Mouse (Mus musculus) large intestine, adult 2 months (tissue): ENCODE measurements around the gene Mgat1. TPM values are rescaled to one million over a fixed set of nuclear protein-coding genes. Genes with fewer than 3 reads are reported as not detected.
"Not testable (repeated sequence)": the region's sequence is repeated elsewhere in the genome, so short reads cannot be mapped to it uniquely, and the experiment has no call there.

Experiments
- DNase-seq: peaks from one replicate; pipeline ENCODE4 v3.0.0-alpha.2; 2012; ENCODE audit warnings: low read depth, low spot score
- WGBS: fragments of 180-500 bp; shearing (Covaris S2); methylation state at CpG from one replicate; pipeline ENCODE4 v1.1.7; 2018; 5-methylcytosine and 5-hydroxymethylcytosine counted together
- polyA plus RNA-seq: library from polyadenylated mRNA; depleted of rRNA; stranded (reverse); fragments of >200 nt; gene quantifications from 2 replicates; pipeline ENCODE4 v1.2.3, GENCODE M21; 2012

Mgat1 gene
- polyA plus RNA-seq, 1 experiment: 120 TPM

DNA sequence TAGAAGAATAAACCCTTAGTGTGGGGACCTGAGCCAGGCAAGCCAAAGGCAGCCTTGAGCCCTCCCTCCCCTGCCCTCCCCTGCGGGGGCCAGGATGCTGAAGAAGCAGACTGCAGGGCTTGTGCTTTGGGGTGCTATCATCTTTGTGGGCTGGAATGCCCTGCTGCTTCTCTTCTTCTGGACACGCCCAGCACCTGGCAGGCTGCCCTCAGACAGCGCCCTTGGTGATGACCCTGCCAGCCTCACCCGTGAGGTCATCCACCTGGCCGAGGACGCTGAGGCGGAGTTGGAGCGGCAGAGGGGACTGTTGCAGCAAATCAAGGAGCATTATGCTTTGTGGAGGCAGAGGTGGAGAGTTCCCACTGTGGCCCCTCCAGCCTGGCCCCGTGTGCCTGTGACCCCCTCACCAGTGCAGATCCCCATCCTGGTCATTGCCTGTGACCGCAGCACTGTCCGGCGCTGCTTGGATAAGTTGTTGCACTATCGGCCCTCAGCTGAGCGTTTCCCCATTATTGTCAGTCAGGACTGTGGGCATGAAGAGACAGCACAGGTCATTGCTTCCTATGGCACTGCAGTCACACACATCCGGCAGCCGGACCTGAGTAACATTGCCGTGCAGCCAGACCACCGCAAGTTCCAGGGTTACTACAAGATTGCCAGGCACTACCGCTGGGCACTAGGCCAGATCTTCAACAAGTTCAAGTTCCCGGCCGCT lies 16.8 kb downstream of the Mgat1 start:
- DNase-seq: no peak
- WGBS: 68% methylated on average over 21 of the region's 21 CpGs

DNA sequence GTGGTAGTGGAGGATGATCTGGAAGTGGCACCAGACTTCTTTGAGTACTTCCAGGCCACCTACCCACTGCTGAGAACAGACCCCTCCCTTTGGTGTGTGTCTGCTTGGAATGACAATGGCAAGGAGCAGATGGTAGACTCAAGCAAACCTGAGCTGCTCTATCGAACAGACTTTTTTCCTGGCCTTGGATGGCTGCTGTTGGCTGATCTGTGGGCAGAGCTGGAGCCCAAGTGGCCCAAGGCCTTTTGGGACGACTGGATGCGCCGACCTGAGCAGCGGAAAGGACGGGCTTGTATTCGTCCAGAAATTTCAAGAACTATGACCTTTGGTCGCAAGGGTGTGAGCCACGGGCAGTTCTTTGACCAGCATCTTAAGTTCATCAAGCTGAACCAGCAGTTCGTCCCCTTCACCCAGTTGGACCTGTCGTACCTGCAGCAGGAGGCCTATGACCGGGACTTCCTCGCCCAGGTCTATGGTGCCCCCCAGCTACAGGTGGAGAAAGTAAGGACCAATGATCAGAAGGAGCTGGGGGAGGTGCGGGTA lies 17.4 kb downstream of the Mgat1 start:
- WGBS: 79% methylated on average over 14 of the region's 14 CpGs

DNA sequence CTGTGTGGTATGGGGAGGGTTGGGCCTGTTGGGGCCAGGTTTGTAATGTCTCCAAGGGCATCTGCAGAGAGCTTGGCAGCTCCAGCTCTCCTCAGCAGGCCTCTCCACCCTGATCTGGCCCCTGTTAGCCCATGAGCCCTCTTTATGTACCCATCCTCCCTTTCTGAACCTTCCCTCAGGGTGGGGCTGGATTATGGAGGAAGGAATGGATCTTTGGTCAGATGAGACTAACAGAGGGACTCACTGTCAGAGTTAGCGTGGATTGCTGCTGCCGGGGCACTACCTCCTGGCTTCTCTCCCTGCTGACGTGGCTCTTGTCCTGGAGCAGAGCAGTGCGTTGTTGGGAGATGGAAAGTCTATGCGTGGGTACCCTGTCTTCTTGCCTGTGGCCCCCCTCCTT lies 18.3 kb downstream of the Mgat1 start:
- 68% methylated on average over 5 of the region's 5 CpGs for WGBS
- DNase-seq: no peak

More for the DNA sequence above, 17.4 kb downstream of the Mgat1 start:
- DNase-seq: no peak

DNA sequence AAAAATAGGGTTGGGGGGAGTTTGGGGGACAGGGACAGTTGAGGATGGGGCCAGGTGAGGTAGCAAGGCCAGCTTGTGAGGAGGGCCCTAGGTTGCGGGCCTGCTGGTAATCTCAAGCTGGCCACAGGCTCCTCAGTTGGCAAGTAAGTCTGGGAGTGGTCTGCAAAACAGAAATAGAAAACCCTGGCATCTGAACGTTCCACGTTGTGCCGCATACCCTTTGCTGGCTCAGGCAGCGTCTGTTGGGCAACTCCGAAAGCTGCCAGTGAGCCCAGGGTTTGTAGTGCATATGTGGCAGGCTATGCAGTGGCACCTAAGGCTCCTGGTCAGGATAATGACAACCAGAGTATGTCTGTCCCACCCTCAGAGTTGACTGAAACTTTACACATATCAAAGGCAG lies 19.2 kb downstream of the Mgat1 start:
- WGBS: 86% methylated on average over 6 of the region's 6 CpGs
- no peak for DNase-seq

DNA sequence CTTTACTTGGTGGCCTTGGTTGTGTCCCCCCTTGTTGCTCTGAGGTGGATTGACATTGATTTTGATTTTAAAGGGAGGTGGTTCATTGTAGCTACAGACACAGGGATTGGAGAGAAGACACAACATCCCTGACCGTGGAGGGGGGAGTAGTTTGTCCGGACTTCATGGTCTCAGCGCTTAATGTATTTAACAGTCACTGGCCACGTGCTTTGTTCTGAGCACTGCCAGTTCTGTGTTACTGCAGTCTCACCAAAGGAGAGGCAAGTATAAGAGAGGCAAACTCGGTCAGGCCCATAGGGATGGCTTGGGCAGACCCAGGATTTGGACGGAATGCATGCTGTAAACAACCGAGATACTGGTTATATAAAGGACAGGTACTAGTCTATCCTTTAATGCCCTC lies 20.1 kb downstream of the Mgat1 start:
- WGBS: 79% methylated on average over 7 of the region's 7 CpGs
- DNase-seq: no peak

DNA sequence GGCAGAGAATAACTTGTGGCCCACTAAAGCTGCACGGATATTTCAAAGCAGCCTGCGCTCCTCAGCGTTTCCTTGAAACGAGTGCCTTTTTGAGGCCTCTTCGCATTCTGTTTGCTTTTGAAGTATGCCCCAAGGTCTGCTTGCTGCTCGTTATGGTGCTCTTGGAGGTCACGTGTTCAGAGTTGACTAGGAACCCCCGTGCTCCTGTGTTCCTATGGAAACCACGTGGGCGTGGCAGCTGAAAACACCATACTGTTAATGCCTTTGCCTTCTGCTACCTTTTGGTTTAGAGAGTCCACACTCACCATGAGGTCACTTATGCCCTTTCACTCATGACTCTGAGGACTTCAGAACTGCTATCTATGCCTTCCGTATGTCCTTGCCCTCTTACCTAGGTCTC lies 20.6 kb downstream of the Mgat1 start:
- DNase-seq: no peak
- 47% methylated on average over 11 of the region's 11 CpGs for WGBS

DNA sequence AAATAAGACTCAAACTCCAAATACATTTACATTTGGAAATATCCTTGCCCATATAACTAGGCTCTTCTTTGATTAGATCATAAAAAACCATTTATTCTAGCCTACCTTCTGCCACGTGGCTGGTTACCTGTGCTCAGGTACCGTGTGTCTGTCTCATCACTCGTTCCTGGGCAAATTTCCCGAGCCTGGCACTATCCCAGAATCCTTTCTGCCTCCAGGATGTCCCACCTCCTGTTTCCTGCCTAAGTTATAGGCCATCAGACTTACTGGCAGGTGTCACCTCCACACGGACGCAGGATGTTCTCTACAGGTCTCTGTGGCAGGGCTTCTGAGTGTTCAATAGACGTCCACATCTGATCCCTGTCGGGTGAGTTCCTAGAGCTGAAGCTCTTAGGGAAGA lies 21.1 kb downstream of the Mgat1 start:
- WGBS: 73% methylated on average over 8 of the region's 8 CpGs
- DNase-seq: no peak

DNA sequence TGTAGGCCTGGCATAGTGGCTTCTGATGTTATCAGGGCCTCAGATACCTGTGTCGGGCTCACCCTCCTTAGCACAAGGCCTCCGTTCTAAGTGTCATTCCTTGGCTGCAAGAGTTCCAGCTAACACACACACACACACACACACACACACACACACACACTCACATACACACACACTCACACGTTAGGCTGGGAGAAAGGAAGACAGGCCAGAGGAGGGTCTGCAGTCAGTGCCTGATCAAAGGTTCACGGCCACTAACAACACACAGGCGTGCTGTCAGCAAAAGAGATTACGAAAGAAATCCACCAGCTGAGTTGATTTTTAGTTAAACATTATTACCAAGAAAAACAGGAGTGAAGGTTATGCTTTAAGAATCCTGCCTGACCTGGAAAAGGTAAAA lies 22.7 kb downstream of the Mgat1 start:
- no peak for DNase-seq
- WGBS: 43% methylated on average over 6 of the region's 6 CpGs

DNA sequence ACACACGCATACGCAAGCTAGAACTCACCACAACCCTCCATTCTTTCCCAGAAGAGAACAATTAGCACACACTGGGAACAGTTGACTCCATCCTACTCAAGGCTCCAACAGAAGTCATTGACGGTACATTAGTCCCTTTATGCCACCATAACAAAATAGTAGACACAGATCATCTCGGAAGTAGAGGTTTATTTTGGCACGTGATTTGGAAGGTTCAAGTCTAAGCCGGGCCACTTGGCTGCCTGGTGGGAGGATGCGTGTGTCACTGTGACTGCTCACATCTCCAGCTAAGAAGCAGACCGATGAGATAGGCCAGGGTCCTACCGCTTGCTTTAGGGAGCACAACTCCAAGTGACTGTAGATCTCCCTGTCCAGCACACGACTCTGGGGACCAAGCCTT lies 23.3 kb downstream of the Mgat1 start:
- DNase-seq: no peak

DNA sequence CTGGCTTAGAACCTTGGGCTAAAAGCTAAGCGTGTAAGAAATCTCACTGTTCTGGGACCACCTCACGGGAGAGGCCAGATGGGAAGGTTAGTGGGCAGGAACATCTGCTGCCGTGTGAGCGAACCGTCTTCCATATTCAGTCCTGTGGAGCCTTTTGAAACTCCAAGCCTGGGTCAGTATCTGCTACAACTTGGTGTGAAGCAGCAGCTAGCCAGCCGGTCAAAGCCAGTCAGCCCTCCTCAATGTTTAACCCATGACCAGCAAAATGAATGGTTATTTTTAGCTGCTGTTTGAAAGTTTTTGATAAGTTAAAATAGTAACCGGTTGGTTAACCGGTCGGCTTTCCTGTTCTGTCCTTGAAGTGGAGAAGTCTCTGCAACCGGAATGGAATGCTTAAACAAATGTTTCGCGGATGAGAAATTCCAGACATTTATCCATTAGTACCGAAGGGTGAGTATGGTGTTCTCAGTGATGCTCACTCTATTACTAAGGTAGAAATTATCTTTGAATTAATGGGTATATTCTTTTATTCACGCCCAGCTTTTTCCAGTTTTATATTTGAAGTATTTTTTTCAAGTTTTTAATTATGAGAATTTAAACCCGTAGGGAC lies 24.1 kb downstream of the Mgat1 start:
- 71% methylated on average over 15 of the region's 15 CpGs for WGBS
- DNase-seq: no peak

More for the DNA sequence above, 23.3 kb downstream of the Mgat1 start:
- 74% methylated on average over 10 of the region's 10 CpGs for WGBS

DNA sequence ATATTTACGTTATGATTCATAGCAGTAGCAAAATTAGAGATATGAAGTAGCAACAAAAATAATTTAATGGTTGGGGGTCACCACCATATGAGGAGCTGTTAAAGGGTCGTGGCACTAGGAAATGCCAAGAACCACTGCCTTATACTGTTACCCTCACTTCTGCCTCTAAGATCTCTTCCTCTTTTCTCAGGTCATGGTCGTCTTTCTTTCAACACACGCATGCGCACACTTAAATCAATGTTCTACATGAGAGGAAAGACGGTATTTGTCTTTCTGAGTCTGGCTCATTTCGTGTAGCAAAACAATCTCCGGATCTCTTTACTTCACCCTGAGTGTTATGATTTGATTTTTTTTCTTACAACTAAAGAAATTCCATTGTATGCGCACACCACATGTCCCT lies 25.8 kb downstream of the Mgat1 start:
- DNase-seq: no peak
- WGBS: 90% methylated on average over 9 of the region's 9 CpGs

DNA sequence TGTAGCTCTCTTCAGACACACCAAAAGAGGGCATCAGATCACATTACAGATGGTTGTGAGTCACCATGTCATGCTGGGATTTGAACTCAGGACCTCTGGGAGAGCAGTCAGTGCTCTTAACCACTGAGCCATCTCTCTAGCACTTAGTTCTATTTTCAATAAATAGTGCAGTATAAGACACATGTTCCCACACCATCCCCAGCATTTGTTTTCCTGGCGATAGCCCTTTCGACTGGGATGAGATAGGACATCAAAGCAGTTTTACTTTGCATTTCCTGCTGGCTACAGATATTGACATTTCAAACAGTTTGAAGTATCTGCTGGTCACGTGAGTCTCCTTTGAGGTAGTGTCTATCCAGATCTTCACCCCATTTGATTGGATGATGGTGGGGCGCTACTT lies 26.4 kb downstream of the Mgat1 start:
- WGBS: 94% methylated on average over 4 of the region's 4 CpGs
- DNase-seq: no peak

DNA sequence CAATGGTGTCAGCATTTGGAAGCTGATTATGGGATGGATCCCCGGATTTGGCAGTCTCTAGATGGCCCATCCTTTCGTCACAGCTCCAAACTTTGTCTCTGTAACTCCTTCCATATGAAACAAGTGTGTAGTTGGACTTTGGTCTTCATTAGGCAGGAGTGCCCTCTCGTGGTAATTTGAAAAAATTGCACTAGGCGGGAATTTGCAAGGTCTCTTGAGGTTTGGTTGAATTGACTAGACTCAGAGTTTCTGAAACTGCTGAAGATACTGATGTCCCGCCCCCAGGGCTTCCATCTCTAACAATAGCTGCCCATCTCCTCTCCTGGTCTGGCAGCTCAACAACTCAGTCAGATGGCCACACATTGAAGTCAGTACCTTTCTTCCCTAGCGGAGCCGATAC lies 27.3 kb downstream of the Mgat1 start:
- 32% methylated on average over 7 of the region's 7 CpGs for WGBS
- no peak for DNase-seq

DNA sequence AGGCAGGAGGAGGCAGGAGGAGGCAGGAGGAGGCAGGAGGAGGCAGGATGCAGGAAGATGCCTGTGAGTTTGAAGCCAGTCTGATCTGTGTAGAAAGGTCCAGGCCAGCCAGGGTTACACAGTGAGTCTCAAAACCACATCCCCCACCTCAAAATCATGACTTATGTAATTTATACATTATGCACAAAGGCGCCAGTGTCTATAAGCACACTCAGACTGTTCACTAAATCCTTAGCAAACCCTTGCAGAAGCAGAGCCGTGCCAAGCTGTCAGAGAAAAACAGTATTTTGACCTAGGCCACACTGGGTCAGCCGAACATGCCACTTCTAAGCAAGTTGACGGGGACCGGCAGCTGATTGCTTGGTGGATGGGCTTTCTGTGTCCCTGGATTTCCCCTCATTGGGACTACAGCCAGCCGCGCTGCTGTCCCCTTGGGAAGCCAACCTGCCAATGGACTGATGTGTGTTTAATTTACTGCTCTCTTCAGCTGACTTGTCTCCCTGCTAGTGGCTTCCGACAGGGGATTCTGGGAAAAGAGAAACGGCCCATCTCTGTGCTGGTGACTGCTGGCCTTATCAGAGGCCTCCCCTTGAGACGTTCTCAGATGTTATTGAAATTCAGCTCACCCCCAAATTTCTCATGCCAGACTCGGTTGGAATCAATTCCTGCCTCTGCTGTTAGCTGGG lies 30.0 kb downstream of the Mgat1 start:
- WGBS: 75% methylated on average over 11 of the region's 11 CpGs
- DNase-seq: no peak

DNA sequence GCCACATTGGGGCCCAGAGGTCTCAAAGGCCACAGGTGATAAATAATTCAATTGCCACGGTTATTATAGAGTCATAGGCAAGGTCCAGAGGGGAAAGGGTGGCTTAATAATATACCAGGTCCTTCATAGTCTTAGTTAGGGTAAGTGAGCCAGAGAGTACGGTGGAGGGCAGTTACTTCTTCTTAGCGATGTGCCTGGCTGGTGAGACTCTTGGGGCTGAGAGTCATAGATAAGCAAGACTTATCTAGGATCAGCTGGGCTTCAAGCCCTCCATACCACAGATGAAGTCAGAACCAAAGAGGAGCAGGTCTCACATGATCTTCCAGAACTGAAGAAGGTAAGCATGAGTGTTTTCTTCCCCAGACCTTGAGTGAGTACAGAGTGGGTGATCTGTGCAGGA lies 34.2 kb downstream of the Mgat1 start, which contains the start of gene Olfr1393:
Gene Olfr1393, plus strand, starts transcription at position 83 of the 400 bp plus-strand sequence.
- 70% methylated on average over 3 of the region's 3 CpGs for WGBS
- no peak for DNase-seq

DNA sequence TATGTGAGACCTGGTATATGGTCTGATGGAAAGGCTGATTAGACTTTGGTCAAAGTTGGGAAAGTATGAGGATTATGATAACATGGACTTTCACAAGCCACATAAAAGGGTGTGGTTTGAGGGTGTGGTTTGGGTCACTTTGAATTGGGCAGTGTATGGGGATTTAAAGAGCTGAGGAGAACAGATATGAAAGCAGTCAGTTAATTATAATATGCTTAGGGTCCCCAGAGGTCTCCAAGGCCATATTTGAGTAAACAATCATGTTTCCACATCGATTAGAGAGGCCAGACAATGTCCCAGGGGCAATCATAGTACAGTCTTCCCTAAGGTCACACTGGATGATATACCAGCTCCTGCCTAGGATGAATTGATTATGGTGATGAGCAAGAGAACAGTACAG lies 41.0 kb downstream of the Mgat1 start, which contains the start of gene Olfr1392:
Gene Olfr1392, plus strand, starts transcription at position 301 of the 400 bp plus-strand sequence.
- DNase-seq: not testable (repeated sequence)
- 24% methylated on average over 1 of the region's 1 CpGs for WGBS

DNA sequence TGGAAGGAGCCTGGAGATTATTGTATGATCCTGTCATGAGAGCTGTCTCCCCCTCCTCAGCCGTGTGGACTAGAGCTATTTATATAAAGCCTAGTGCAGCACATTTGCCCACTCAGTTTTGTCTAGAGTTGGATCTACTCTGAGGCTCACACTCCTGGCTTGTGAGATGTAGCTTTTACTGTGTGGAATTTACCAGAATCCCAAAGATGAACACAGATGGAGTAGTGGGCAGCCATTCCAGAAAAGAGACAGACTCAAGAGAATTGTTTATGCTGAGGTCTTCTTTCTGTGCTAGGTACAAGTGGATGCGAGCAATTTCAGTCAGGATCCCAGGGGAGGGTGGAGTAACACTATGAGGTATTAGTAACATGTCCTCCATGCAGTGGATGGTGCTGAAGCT lies 43.3 kb downstream of the Mgat1 start:
- 64% methylated on average over 2 of the region's 2 CpGs for WGBS
- DNase-seq: no peak

DNA sequence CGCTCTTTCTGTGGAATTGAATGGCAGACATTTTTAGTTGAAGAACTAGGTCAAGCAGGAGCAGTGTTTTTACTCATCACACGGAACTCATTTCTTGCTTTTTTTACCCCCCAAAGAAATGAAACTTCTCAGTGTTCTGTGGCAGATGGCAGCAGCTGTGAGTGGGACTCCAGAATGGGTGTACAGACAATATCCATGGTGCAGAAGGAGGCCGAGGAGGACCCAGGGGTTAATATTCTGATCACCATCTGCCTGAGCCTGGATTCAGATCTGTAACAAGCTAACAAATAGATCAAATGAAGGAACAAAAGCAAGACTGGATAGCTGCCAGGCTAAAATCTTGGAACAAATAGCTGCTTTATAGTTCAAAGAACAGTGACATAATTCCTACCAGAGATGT lies 48.8 kb downstream of the Mgat1 start:
- 75% methylated on average over 3 of the region's 3 CpGs for WGBS
- no peak for DNase-seq

DNA sequence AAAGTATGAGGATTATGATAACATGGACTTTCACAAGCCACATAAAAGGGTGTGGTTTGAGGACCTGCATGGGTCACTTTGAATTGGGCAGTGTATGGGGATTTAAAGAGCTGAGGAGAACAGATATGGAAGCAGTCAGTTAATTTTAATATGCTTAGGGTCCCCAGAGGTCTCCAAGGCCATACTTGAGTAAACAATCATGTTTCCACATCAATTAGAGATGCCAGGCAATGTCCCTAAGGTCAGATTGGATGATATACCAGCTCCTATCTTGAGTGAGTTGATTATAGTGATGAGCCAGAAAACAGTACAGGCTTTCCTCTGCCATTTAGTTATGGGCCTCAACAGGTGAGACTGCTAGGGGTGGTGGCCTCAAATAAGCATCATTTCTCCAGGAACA lies 60.5 kb downstream of the Mgat1 start, which contains the start of gene Olfr10:
Gene Olfr10, plus strand, starts transcription at position 301 of the 400 bp plus-strand sequence.
- DNase-seq: no peak

DNA sequence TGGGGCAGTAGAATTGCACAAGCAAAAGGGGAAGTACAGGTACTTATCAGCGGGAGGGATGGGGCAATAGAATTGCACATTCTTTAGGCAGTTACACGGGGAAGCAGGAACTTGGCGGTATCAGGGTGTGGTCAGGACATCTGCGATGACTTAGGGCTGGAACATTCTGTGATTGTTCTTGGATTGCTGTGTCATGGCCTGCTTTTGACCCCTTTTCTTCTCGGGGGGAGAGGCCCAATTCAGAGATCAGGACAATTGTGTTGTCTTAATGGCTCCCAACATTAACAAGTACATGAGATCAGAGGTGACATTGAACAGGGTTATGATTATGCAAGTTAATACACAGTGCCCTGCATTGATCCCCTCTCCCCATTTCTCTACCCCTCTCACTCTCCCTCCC lies 64.6 kb downstream of the Mgat1 start:
- DNase-seq: not testable (repeated sequence)
- 39% methylated on average over 5 of the region's 5 CpGs for WGBS
